Mouse (Mus musculus) adrenal gland, adult (tissue): ENCODE measurements at regions not wholly inside any gene's neighbourhood (a gene's known extent, or its start where the extent isn't known, plus 50 kb on each side); places are given as distances from the start of the nearest gene placed in this dataset.
A peak's percentile ranks its signal among the peaks of the same experiment; 100 is the strongest.

Source experiments
- DNase-seq, 2 experiments: peaks; one replicate each; pipeline ENCODE4 v3.0.0; 2022 to 2023; ENCODE audit warnings: low spot score in 1 of 2; ENCODE audit not compliant: inconsistent age in 2 of 2

DNA sequence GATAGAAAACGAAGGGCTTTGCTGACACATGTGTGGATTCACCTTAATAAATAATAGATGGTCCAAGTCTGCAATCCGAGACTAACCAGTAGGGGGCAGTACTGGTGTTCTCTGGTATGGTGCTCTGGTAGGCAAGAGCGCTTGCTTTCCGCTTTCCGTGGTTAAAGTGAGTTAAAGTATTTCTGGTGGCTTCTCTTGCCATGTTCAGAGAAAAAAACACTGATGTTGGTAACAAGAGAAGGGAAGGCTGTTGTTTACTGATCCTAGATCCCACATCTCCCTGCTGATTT is 203.9 kb downstream of the Lrig3 start:
- peak; percentile 39 to 83 for DNase-seq

DNA sequence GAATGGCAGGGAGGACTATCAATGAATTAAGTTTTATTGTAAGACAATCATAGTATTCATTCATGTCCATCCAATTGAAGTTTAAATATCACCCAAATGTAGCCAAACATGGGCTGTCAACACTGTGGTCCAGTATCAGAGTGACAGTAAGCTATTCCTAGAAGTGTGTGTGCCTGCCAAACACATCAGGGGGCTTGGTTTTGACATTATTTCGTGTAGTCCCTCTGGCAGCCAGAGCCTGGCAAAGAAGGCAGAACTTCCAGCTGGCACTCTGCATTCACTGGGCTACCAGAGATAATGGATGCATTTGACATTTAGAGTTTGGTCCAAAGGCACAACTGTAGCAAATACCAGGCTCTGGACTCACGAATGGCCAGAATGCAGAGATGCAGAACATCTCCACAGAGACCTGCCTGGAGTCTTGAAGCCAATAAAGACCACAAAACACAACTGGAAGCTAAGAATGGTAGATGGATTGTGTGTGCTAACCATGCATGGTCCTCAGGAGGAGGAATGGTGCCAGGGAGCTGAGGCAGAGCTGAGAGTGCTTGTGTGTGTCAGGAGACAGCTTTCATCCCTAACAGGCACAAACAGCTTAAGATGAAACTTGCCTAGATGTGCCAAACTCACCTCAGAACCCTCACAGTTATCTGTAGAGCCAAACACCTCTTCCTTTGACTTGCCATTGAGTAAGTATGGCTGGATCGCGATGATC is 210.9 kb downstream of the Lrig3 start:
- no peak for DNase-seq

DNA sequence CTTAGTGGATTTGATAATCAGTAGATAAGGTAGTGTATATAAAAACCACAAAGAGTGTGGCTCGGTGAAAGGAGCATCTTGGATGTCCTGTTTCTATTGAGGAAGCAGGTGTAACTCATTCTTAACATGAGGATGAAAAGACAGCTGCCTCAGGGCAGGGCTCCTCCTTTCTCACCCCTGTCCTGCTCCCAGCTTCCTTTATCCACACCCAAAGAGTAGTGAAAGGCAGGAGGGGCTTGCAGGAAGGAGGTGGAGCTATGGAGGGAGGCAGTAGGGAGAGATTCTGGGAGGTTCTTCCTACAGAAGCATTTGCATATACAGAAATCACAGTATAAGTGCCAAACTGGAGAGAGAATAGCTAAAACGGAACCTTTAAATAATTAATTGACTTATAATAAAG is 216.4 kb downstream of the Lrig3 start:
- DNase-seq = no peak

DNA sequence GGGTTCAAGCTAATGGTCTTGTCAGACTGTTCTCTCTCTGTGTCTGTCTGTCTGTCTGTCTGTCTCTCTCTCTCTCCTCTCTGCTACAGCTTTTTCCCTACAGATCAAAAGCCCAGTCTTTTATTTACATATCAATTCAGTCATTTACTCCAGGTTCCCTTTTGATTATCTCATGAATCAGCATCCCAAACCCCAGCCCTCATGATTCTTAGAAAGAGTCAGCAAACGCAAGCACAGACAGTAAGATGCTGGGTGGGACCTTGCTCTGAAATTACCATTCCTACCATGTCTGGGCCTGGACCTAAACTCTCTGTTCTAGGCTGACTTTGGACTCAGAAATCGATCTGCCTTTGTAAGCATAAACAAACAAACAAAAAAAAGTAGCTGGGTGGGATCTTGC is 218.0 kb downstream of the Lrig3 start:
- no peak for DNase-seq

DNA sequence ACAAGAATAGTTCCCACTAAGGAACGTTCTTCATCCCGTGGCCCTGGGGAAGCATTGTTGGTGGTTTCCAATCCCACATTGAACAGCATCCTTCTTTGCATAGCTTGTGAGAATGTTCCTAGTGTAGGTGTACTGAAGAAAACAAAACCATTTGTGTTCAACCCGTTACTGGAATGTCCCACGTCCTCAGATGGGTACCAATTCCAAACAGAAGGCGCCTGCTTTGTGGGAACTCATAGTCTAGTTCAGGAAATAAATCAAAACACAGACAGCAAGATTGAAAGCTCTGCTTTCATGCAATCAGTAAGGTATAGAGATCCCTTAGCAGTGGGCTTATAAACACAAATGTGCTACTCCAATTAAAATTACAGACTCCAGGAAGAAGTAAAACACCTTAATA is 219.4 kb downstream of the Lrig3 start:
- no peak for DNase-seq

DNA sequence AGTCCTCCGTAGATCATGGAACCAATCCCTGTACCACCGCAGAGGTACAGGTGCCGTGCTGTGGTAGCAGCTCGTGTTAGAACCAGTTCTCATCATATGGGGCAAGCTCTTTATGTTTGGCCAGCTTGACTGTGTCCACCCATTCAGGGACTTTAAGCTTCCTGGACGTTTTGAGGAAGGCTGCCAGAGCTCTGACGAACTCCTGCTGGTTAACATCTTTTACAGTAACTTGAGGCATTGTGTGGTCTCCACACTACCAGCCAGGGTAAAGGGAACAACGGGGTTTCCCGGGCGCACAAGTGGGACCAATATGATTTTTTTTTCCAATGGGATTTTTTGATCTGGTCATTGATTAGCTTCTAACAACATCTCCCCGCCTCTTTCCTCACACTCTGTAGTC is 220.1 kb downstream of the Lrig3 start:
- no peak for DNase-seq

DNA sequence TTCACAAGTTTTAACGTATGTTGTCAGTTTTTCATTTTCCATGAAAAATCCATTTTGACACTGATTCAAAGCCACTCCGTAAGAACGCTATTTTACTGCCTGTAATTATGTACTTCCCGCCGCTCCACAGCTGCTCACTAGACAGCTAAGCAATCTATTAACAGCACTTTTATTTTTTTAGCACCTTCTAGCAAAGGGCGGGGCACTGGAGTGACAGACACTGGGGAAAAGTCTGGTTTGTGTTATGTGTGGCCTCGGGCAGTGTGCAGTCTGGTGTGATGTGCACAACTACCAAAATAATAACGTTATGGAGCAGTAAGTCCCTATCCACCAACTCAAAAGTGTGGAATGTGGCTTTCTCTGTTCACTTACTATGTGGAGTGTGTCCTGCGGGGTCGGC is 223.0 kb downstream of the Lrig3 start:
- no peak for DNase-seq
